Mouse (Mus musculus) thymus, postnatal 10 days (tissue): Measurements from ENCODE around the gene Ogdhl.
"Not testable (repeated sequence)": the region's sequence is repeated elsewhere in the genome, so short reads cannot be mapped to it uniquely, and the experiment has no call there.

Experiments
- DNase-seq, 2 experiments: peaks; one replicate each; pipeline ENCODE4 v3.0.0; 2021; ENCODE audit warnings: low spot score in 2 of 2

Gene Ogdhl

GRCm38 (mm10) chr14:32321732-32322685, at the start of gene Ogdhl:
Gene Ogdhl, plus strand, starts transcription at chr14:32322019.
- DNase-seq: peak; percentile 38 to 56

GRCm38 (mm10) chr14:32301622-32302021, 20.2 kb upstream of the Ogdhl start:
- no peak for DNase-seq

DNA sequence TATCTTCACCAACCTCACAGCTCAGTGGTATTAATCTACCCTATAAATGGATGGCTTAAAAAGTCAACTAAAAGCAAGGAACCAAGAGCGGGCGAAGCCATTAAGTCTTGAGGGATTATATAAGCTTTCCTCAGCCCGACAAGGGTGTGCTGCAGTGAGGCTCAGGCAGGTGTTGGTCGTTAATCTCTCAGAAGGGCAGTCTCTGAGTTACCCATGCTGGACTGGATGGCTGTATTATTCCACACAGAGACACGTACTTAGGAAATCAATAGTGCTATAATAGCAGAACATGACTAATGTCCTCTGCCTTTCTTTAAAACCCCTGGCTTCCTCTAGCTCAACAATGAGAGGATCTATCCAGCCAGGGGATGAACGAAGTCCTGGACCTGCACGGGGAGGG, 19.4 kb upstream of the Ogdhl start:
- DNase-seq: no peak

DNA sequence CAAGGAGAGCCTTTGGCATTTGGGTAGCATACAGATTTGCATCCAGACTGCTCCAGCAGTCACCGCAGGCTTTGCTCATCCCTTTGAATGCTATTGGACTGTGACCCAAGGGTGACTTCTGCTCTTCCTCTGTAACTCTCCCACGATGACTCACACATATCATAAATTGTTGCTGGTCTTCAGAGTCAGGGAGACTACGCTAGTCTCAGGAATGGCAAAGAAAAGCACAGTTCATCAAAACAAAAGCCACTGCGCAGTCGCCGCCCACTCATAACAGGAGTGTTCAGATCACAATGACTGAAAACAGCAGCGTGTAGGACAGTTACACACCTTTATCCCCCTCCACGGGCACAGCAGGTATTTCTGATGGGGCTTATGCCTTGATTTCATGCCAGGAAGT, 16.9 kb upstream of the Ogdhl start:
- no peak for DNase-seq

DNA sequence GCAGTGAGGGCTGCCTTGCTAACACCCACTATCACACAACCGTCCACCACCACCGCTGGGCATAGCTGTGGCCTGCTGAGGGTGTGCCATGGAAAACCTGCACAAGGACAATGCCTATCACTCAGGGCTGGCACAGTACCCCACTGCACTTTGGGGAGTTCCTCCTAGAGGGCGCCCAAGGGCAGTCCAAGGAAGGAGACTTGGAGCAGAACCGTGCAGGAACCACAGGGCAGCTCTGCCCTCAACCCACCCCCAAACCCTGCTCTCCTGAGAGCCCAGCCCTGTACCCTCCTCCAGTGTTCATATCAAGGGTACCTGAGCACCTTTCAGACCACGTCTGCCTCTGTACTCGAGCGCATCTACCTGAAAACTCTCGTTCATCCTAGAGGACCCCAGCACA, 11.9 kb upstream of the Ogdhl start:
- peak in 1 of 2 experiments; percentile 44 for DNase-seq

DNA sequence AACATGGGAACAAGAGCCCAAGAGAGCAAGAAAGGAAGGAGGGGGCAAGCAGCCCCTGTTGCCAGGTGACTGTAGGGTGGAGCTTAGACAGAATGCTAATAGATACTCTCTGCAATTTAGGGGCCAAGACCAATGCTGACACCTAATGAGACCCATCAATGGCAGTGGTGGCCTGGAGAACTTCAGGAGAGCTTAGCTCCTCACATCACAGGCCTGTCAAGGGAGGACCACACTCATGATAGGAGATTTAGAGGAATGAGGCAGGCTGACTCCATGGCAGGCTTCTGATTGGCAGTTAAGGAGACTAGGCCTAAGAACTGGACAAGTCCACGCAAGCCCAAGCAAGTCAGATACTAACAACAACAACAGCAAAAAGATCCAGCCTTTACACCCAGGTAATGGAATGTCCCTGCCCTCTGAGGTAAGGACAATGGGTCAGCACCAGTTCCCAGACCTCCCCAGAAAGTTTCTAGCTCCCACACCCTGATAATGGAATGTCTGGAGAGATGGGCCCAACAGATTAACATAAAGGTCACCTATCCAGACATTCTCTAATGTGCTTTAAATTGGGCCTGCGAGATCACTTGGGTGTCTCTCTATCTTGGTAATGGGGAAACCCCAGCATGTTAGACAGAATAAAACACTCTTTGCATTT, 10.3 kb upstream of the Ogdhl start:
- DNase-seq: no peak

- no peak for DNase-seq
Observed at GRCm38 (mm10) chr14:32317822-32318221, 4.0 kb upstream of the Ogdhl start.

DNA sequence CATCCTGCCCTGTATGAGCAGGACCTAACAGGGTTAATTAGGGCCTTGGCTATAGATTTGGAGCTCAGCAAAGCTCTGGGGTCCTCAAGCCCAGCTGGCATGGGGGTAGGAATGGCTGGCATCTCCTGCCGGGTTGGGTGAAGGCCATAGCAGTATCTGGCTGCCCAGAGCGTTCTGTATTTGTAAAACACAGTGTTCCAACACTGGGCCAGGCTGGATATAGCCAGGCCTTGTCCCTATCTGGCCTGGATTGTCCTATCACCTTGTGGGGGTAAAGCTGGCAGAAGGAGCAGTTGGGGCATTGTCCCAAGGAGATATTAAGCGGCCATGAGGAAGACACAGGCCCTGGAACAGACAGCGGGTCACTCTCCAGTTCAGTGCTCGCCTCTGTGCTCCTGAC, 1.4 kb downstream of the Ogdhl start:
- no peak for DNase-seq

- DNase-seq: no peak
Observed at GRCm38 (mm10) chr14:32327366-32327765, 5.5 kb downstream of the Ogdhl start.

GRCm38 (mm10) chr14:32332515-32333445, 11.0 kb downstream of the Ogdhl start:
- no peak for DNase-seq

GRCm38 (mm10) chr14:32336021-32336420, 14.2 kb downstream of the Ogdhl start:
- DNase-seq: no peak

GRCm38 (mm10) chr14:32336547-32336946, 14.7 kb downstream of the Ogdhl start:
- DNase-seq: no peak

DNA sequence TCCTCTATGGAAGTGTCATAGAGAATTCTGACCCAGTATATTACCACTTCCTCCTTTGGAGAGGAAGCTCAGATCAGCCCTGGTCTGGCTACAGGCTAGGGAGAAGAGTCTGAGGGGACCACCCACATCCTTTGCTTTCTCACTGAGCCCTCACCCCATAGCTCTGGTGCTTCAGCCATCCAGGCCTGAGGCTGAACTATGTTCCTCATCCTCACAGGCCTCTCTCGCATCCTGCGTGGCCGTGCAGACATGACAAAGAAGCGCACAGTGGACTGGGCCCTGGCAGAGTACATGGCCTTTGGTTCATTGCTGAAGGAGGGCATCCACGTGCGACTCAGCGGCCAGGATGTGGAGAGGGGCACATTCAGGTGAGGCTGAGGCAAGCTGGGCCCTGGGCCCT, 20.0 kb downstream of the Ogdhl start:
- DNase-seq: no peak

GRCm38 (mm10) chr14:32344176-32344575, 22.4 kb downstream of the Ogdhl start:
- no peak for DNase-seq

GRCm38 (mm10) chr14:32344694-32345093, 22.9 kb downstream of the Ogdhl start:
- no peak for DNase-seq

DNA sequence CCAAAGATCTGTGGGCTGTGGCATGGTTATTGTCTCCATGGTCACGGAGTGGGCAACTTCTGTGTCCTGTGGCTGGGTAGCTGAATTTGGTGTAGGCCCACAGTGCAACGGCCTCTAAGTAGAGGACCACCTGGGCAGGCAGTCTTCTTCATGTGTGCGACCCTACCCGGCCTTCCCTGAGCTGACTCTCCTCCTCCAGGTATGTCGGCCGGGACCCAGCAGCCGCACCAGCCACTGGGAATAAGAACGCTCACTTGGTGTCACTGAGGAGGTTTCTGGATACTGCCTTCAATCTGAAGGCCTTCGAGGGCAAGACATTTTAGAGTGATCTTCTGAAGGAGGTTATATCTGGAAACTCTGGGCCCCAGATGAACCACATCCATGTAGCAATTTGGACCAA, 25.5 kb downstream of the Ogdhl start:
- DNase-seq: no peak

DNA sequence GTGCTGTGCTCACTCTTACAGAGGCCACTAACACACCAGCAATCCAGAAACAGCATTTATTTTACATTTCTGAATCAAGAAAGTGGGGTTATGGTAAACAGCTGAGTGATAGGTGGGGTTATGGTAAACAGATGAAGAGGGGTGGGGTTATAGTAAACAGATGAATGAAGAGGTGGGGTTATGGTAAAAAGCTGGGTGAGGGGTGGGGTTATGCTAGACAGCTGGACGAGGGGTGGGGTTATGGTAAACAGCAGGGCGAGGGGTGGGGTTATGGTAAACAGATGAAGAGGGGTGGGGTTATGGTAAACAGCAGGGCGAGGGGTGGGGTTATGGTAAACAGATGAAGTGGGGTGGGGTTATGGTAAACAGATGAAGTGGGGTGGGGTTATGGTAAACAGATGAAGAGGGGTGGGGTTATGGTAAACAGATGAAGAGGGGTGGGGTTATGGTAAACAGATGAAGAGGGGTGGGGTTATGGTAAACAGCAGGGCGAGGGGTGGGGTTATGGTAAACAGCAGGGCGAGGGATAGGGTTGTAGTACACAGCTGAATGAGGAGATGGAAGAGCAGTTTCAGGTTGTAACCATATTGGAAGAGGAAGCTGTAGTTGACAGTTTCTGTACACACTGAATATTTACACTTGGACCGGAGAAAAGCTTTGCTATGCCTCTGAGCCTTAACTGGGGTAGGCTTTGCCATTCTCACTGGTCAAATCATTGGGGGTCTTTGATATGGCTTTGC, 29.5 kb downstream of the Ogdhl start:
- not testable (repeated sequence) for DNase-seq

- no peak for DNase-seq
Observed at GRCm38 (mm10) chr14:32364359-32364758, 42.5 kb downstream of the Ogdhl start.

GRCm38 (mm10) chr14:32369756-32370155, 47.9 kb downstream of the Ogdhl start:
- DNase-seq: no peak

- DNase-seq: no peak
Observed at GRCm38 (mm10) chr14:32372510-32372909, 50.7 kb downstream of the Ogdhl start.

- DNase-seq: no peak
Observed at GRCm38 (mm10) chr14:32379395-32380098, 57.7 kb downstream of the Ogdhl start.
